Comparison of ENCODE assay signal across 9 mouse cellular contexts in genomic region chr1:165660774-165661173, GRCm38 (mm10). TPM values are rescaled to one million over a fixed set of nuclear protein-coding genes. Genes with fewer than 3 reads are reported as not detected.
DNase-seq lines count a peak whose midpoint lies in the region; ATAC-seq and TF ChIP-seq lines count a peak whose summit lies in the region.
"Had no signal": no experiment of that assay in that cellular context is flagged by ENCODE, and none has a peak within 500 bp of the region (broad histone marks: within the 10 kb centered on the region; RNA-seq: fewer than 3 reads in every experiment).

No protein-coding gene starts in this region.

- WGBS in spleen, adult 2 months, result 48% methylated on average over 4 of the region's 4 CpGs
- 28% methylated on average over 4 of the region's 4 CpGs for WGBS in kidney, embryonic 14.5 days
- 31% methylated on average over 4 of the region's 4 CpGs for WGBS in liver, postnatal 0 days (ENCODE audit: insufficient replicate concordance)
- 20% methylated on average over 4 of the region's 4 CpGs for WGBS in neural tube, embryonic 13.5 days

- no peak overlapping the region for H3K27ac ChIP-seq in spleen, adult 2 months (ENCODE audit: insufficient read depth, low read length)
- H3K27ac ChIP-seq in kidney, embryonic 14.5 days (ENCODE audit: low read depth, low read length), result no peak overlapping the region
- H3K27ac ChIP-seq in liver, postnatal 0 days (ENCODE audit: low read depth), result no peak overlapping the region
- H3K27ac ChIP-seq in neural tube, embryonic 13.5 days (replicated peaks), result no peak overlapping the region
- H3K27ac ChIP-seq: embryonic facial prominence, embryonic 13.5 days had no signal

- no peak overlapping the region for H3K9ac ChIP-seq in kidney, embryonic 14.5 days (ENCODE audit: low read depth, low read length)
- no peak overlapping the region for H3K9ac ChIP-seq in liver, postnatal 0 days (replicated peaks)
- H3K9ac ChIP-seq in neural tube, embryonic 13.5 days, result no peak overlapping the region
- H3K9ac ChIP-seq: embryonic facial prominence, embryonic 13.5 days had no signal

- H3K4me1 ChIP-seq in spleen, adult 2 months (ENCODE audit: control insufficient read depth, insufficient read depth, insufficient read length), result peaks cover 15% of the 10 kb centered on the region
- H3K4me1 ChIP-seq in kidney, embryonic 14.5 days (ENCODE audit: control insufficient read depth, insufficient read depth, low read length), result peaks cover 13% of the 10 kb centered on the region
- 0 out of 2 replicates have a peak, but pooled peaks cover 5% of the 10 kb centered on the region for H3K4me1 ChIP-seq in liver, postnatal 0 days (ENCODE audit: insufficient read depth)
- H3K4me1 ChIP-seq in neural tube, embryonic 13.5 days (replicated peaks), result peaks cover 15% of the 10 kb centered on the region

- peak; percentile 31; the same call in 1 of the 2 replicates for TF ChIP-seq CTCF in spleen, adult 2 months (IDR thresholded peaks at IDR 0.05; ENCODE audit: extremely low read depth, insufficient read depth, insufficient read length, insufficient replicate concordance)
- TF ChIP-seq CTCF in liver, postnatal 0 days (IDR thresholded peaks at IDR 0.05; ENCODE audit: low read depth), result peak; percentile 75

- no peaks in the 10 kb centered on the region for H3K27me3 ChIP-seq in spleen, adult 2 months (ENCODE audit: control insufficient read depth, insufficient read depth, low read length)
- no peaks in the 10 kb centered on the region for H3K27me3 ChIP-seq in kidney, embryonic 14.5 days (ENCODE audit: control insufficient read depth, insufficient read depth, low read length)
- H3K27me3 ChIP-seq in liver, postnatal 0 days (ENCODE audit: insufficient read depth, low read length), result no peaks in the 10 kb centered on the region
- H3K27me3 ChIP-seq in neural tube, embryonic 13.5 days, result no peaks in the 10 kb centered on the region; the same call in 1 of the 2 replicates
- H3K27me3 ChIP-seq: embryonic facial prominence, embryonic 13.5 days had no signal

- no peaks in the 10 kb centered on the region for H3K9me3 ChIP-seq in kidney, embryonic 14.5 days (ENCODE audit: control insufficient read depth, low read length)
- H3K9me3 ChIP-seq in liver, postnatal 0 days (ENCODE audit: low read length), result no peaks in the 10 kb centered on the region
- no peaks in the 10 kb centered on the region for H3K9me3 ChIP-seq in neural tube, embryonic 13.5 days
- H3K9me3 ChIP-seq: embryonic facial prominence, embryonic 13.5 days had no signal

- ATAC-seq in kidney, embryonic 14.5 days (ENCODE audit: low FRiP score, low TSS enrichment), result peak; percentile 22; the same call in 1 of the 2 replicates
- ATAC-seq in liver, postnatal 0 days, result 0 out of 2 replicates have a peak, but pooled peaks have one; percentile 17
- ATAC-seq in neural tube, embryonic 13.5 days (ENCODE audit: low read depth), result peak; percentile 59; the same call in 1 of the 2 replicates

- H3K36me3 ChIP-seq in spleen, adult 2 months (ENCODE audit: control insufficient read depth, insufficient read depth, low read length), result peaks cover 59% of the 10 kb centered on the region
- H3K36me3 ChIP-seq in kidney, embryonic 14.5 days (ENCODE audit: control insufficient read depth, insufficient read depth, low read length), result peaks cover 35% of the 10 kb centered on the region
- peaks cover 26% of the 10 kb centered on the region for H3K36me3 ChIP-seq in liver, postnatal 0 days (replicated peaks; ENCODE audit: insufficient read depth, low read length)
- H3K36me3 ChIP-seq in neural tube, embryonic 13.5 days, result no peaks in the 10 kb centered on the region

- no peak for TF ChIP-seq POLR2A in spleen, adult 2 months (IDR thresholded peaks at IDR 0.05; ENCODE audit: low read depth, low read length)

- H3K4me3 ChIP-seq in spleen, adult 2 months (ENCODE audit: extremely low read depth, insufficient read depth, insufficient read length), result no peak overlapping the region
- no peak overlapping the region for H3K4me3 ChIP-seq in kidney, embryonic 14.5 days (ENCODE audit: low read length)
- H3K4me3 ChIP-seq in liver, postnatal 0 days (ENCODE audit: low read depth, low read length), result no peak overlapping the region
- H3K4me3 ChIP-seq in neural tube, embryonic 13.5 days, result no peak overlapping the region
- H3K4me3 ChIP-seq: embryonic facial prominence, embryonic 13.5 days had no signal

- peak in 1 of 2 experiments; percentile 46 for DNase-seq in spleen, adult 2 months (ENCODE audit: low read depth in 1 of 2, low spot score in 2 of 2)
- no peak for DNase-seq in spleen, adult 12 weeks (ENCODE audit: low spot score)
- peak; percentile 46 for DNase-seq in brain, embryonic 18.5 days (ENCODE audit: low read depth, low spot score)
- DNase-seq in forelimb bud, embryonic 11.5 days (ENCODE audit: low read depth, low spot score), result peak; percentile 75
- no peak for DNase-seq in liver, postnatal 0 days
- DNase-seq in urinary bladder, adult 2 months (ENCODE audit: low spot score), result no peak

- TF ChIP-seq EP300 in liver, postnatal 0 days (IDR thresholded peaks at IDR 0.05; ENCODE audit: low read depth), result no peak

- H3K4me2 ChIP-seq in kidney, embryonic 14.5 days (replicated peaks; ENCODE audit: low read depth, low read length), result no peak overlapping the region
- H3K4me2 ChIP-seq in liver, postnatal 0 days (ENCODE audit: low read depth, low read length), result no peak overlapping the region
- H3K4me2 ChIP-seq in neural tube, embryonic 13.5 days, result no peak overlapping the region
- H3K4me2 ChIP-seq: embryonic facial prominence, embryonic 13.5 days had no signal

RNA-seq across cellular contexts. Expression of gene Mpzl1, which starts 26.4 kb away (rescaled TPM):
- 15.3 and 15.9 TPM in 2 replicates for polyA plus RNA-seq in spleen, adult 2 months (2012; rRNA removed)
- polyA plus RNA-seq in kidney, embryonic 14.5 days (2014; fragmentation: Nextera tagmentation; extraction: Ambion mirVana), result 196 and 253 TPM in 2 replicates
- 26.6 and 33.4 TPM in 2 replicates for polyA plus RNA-seq in liver, postnatal 0 days (2015; fragmentation: Nextera tagmentation; extraction: Ambion mirVana)
- polyA plus RNA-seq in neural tube, embryonic 13.5 days (2015; fragmentation: Nextera tagmentation; extraction: Ambion mirVana), result 157 and 159 TPM in 2 replicates
- polyA plus RNA-seq in urinary bladder, adult 2 months (2012; rRNA removed), result 77.7 and 84.2 TPM in 2 replicates

RNA-seq across cellular contexts. Expression of gene Rcsd1, which starts 48.8 kb away (rescaled TPM):
- polyA plus RNA-seq in spleen, adult 2 months (2012; rRNA removed), result 68.3 and 73.9 TPM in 2 replicates
- polyA plus RNA-seq in kidney, embryonic 14.5 days (2014; fragmentation: Nextera tagmentation; extraction: Ambion mirVana), result 29.4 and 44.4 TPM in 2 replicates
- polyA plus RNA-seq in liver, postnatal 0 days (2015; fragmentation: Nextera tagmentation; extraction: Ambion mirVana), result 14.6 and 15.0 TPM in 2 replicates
- polyA plus RNA-seq in neural tube, embryonic 13.5 days (2015; fragmentation: Nextera tagmentation; extraction: Ambion mirVana), result 12.4 and 13.5 TPM in 2 replicates
- 13.2 and 16.6 TPM in 2 replicates for polyA plus RNA-seq in urinary bladder, adult 2 months (2012; rRNA removed)

Comparison
In these comparisons a context has a peak if more than half of its experiments do, and no peak if none do; other contexts are left out.
1. DNase-seq: peak in brain, embryonic 18.5 days (single experiment) and forelimb bud, embryonic 11.5 days (single experiment); none in spleen, adult 12 weeks (single experiment), liver, postnatal 0 days (single experiment) and urinary bladder, adult 2 months (single experiment).
2. Peak in every context shown above with its lines, with median percentiles within 50 percentile points of each other: ATAC-seq.